Mouse (Mus musculus) left cerebral cortex, adult 9 months (tissue): ENCODE data around the gene March11.

Source experiments
- DNase-seq, 2 experiments: peaks; one replicate each; pipeline ENCODE4 v3.0.0; 2022; ENCODE audit warnings: low spot score in 2 of 2

March11 gene

GRCm38 (mm10) chr15:26374232-26374631, 65.4 kb downstream of the March11 start:
- DNase-seq, result peak in 1 of 2 experiments; percentile 10

GRCm38 (mm10) chr15:26374946-26375345, 66.1 kb downstream of the March11 start:
- DNase-seq, result no peak

GRCm38 (mm10) chr15:26377355-26377754, 68.5 kb downstream of the March11 start:
- DNase-seq, result no peak

- DNase-seq, result no peak
Measured at GRCm38 (mm10) chr15:26378879-26379278, 70.0 kb downstream of the March11 start.

DNA sequence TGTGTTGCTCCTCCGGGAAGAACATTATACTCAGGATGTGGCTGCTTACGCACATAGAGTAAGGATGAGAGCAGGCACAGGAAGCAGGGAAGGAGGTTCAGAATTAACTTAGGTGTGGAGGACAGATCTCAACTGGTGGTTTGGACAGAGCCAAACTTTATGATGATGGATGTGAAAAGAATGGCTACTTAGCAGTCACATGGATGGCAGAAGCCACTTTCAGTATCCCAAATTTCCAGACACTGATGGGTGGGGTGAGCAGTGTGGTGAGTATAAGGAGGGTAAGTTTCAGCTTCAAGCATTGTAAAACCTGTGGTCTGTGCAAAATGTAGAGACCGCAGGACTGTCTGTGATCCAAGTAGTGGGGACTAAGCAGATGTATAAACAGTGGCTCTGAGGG, 71.0 kb downstream of the March11 start:
- no peak for DNase-seq

DNA sequence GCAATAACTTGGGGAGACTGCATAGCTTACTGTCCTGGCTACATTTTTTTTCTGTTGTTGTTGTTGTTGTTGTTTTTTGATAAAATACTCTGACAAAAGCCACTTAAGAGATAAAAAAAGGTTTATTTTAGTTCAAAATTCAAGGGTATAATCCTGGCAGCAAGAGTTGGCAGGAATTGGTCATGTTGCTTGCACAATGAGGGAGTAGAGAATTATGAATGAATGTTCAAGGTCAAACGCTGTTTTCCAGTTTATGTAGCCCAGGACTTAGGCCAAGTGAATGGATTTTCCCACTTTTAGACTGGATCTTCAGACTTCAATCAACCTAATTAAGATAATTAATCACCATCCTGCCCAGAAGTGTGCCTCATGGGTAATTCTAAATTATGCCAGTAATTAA, 72.0 kb downstream of the March11 start:
- DNase-seq, result no peak

- no peak for DNase-seq
Measured at GRCm38 (mm10) chr15:26390001-26390400, 81.2 kb downstream of the March11 start.

GRCm38 (mm10) chr15:26396556-26396955, 87.7 kb downstream of the March11 start:
- peak; percentile 8 to 16 for DNase-seq

DNA sequence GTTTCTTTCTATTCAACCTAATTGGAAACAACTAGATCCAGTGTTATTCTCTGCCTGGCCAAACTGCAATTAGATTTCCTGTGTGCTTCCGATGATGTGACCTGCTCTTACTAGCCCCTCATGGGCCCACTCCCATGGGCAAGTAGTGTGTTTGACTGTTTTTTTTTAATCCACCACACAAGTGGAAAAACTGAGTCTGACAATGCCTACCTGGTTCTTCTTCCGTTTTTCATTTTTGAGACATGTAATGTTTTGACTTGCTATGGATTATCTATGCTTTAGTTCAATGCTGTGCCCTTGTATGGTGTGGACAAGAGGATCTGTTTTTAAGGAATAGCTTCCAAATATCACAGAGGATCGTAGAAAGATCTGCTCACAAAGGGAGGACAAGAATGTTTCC, 116.4 kb downstream of the March11 start:
- DNase-seq, result no peak

DNA sequence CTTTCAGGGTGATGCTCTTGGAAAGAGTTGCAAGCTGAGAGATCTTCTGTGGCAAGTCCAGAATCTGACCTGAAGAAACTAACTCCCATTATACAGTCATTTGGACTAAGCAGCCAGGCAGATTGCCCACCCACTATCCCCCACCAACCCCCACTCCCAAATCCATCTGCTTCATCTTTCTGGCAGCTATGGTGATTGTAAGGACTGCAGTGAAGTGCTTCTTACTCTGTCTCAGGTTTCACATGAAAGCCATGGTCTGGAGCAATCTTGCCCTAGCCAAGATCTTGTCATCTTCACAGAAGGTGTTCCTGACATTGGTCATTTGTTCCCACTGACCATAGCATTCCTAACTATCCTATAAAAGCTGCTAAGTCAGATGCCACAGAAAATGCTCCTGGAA, 117.4 kb downstream of the March11 start:
- DNase-seq, result no peak

- no peak for DNase-seq
Measured at GRCm38 (mm10) chr15:26430565-26430964, 121.7 kb downstream of the March11 start.

- peak; percentile 6 to 19 for DNase-seq
Measured at GRCm38 (mm10) chr15:26432676-26433075, 123.8 kb downstream of the March11 start.

- no peak for DNase-seq
Measured at GRCm38 (mm10) chr15:26435725-26436124, 126.9 kb downstream of the March11 start.

GRCm38 (mm10) chr15:26437113-26437512, 128.3 kb downstream of the March11 start:
- DNase-seq, result no peak
